Mouse (Mus musculus) regulatory T cell (primary cell): ENCODE data around the gene Rgs7.

ENCODE experiments used
- in situ Hi-C: fragments of 300-600 bp; cut with MboI, MseI; formaldehyde crosslinking; loops from one replicate; pipeline ENCODE4 v1.15.1; 2025; ENCODE audit warnings: high pct_unique_total_duplicates

Gene Rgs7

GRCm38 (mm10) chr1:175491861-175492682 is at the start of gene Rgs7:
Gene Rgs7, minus strand, starts transcription at chr1:175492500.
- in situ Hi-C loops, result no loop called here

GRCm38 (mm10) chr1:175540700-175541099 is 48.4 kb upstream of the Rgs7 start:
- in situ Hi-C loops, result no loop called here

DNA sequence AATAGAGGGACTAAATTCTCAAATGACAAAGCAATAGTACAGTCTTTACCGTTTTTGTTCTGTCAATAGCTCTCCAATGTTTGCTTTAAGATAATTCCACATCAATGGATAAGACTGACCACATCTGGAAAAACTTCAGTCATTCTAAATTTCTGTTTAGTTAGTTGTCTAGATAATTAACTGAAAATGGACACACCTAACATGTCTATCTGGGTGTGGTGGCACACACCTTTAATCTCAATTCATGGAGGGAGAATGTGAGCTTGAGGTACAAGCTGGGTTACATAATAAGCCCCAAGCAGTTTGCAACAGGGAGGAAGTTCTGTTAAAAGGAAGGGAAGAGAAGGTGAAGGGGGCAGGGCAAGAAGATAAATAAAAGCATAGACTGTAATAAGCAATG is 45.0 kb upstream of the Rgs7 start:
- in situ Hi-C loops, result no loop called here

DNA sequence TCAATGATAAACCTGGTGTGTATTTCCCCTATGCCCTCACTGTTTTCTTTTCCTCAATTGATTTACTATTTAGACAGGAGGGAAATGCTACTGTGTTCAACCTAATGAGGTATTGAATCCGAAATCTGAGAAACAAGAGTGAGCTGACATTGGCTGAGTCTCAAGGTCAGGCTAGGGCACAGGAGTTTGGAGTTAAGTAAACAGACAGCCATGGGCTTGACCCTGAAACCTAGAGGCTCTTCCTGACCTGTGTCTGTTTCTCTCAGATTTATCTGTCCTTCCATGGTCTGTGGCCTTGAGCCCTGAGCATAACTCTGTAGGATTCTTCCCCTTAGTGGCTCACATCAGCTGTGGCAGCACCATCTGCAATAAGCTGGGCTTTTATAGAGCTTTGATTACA is 37.6 kb upstream of the Rgs7 start:
- in situ Hi-C loops, result no loop called here

DNA sequence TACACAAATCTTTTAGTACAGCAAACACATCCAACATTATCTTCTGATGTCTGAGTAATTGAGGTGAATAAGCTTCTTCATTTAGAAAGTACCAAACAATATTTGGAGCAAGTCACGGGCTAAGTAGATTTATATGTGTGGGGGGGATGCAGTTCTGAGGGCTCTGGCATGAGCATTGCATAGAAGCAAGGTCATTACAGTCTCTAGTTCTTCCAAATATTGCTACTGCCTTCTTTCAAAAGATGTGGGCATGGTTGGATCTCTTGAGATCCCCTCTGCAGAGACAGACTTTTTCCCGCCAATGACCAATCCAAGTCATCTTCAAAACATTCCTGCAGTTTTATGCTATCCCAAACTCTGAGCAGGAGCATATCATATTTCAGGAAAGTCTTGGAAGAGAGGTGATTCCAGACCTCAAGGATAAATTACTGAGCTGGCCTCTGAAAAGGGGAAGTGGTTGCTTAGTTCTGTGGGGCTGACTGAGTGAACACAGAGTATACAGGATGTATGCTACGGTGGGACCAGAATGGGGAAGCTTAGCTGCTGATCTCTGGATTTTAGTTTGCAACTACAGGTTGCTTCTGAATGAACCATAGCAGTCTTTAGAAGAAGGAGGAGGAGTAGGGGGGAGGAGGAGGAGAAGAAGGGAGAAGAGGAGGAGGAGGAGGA is 32.5 kb upstream of the Rgs7 start:
- in situ Hi-C loops, result no loop called here

GRCm38 (mm10) chr1:175523572-175523971 is 31.3 kb upstream of the Rgs7 start:
- in situ Hi-C loops, result no loop called here

DNA sequence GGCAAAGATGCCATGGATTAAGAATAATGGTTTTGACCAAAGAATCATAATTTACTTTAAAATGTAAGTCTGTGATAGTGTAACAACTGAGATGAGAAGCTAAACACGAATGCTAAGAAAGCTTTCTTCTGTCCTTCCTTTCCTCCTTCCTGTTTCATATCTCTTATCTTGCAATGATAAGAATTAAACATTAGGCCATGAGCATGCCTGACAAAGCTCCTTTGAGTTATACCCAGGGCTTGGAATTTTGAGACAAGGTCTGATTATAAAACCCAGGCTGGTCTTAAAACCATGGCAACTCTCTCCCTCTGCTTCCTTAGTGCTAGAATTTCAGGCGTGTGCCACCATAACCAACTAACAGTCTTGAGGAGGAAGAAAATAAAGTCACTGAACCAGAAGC is 22.2 kb upstream of the Rgs7 start:
- in situ Hi-C loops, result no loop called here

- in situ Hi-C loops, result no loop called here
Measured at GRCm38 (mm10) chr1:175512173-175512572, 19.9 kb upstream of the Rgs7 start.

DNA sequence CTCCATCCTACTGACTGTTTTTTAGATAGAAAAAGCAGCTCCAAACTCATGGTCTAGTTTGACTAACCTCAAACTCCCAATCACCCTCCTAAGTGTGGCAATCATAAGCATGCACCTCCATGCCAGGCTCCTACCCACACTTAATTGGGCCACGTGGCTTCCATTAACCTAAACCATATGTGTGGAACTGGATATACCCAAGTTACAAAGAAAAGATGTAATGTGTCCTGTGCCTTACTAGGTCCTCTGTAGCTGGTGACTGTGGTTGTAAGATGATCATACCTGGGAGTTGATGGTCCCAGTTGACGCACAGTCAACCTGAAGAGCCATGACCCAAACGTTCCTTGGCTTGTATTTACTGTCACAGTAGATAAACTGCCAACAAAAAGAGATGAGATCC is 17.7 kb upstream of the Rgs7 start:
- in situ Hi-C loops, result no loop called here

DNA sequence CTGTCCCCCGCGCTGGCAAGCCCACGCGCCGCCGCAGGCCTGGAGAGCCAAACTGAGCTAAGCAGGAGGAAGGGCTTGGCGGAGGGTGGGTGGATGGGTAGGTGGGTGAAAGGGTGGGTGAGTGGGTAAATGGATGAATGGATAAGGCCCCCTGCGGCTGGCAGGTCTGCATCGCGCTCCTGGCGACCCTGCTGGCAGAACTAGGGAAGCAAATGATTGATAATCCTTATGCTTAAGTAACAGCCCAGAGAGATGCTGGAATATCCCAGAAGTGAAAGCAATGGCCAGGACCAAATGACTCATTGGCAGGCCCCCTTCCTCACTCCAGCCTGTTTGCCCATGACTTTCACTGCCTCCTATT is 363 bp upstream of the Rgs7 start:
- in situ Hi-C loops, result no loop called here

DNA sequence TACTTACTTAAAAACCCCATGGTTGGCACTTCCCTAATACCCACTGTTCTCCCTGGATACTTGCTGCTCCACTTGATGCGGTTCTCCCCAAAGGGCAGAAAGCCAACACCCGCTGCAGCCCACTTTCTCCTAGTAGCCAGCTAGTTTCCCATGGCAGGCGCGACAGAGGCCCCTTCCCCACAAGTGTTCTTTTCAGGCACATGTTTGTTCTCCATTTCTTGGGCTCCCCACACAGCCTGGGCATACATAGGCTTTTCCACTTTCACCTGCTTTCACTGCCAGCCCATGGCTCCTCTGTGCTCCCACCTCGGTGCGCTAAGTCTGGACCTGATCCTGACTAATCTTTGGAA is 814 bp downstream of the Rgs7 start:
- in situ Hi-C loops, result no loop called here

GRCm38 (mm10) chr1:175485109-175485508 is 7.2 kb downstream of the Rgs7 start:
- in situ Hi-C loops, result no loop called here

- in situ Hi-C loops, result no loop called here
Measured at GRCm38 (mm10) chr1:175473060-175473459, 19.2 kb downstream of the Rgs7 start.

GRCm38 (mm10) chr1:175469087-175469788 is 23.1 kb downstream of the Rgs7 start:
- in situ Hi-C loops, result no loop called here

DNA sequence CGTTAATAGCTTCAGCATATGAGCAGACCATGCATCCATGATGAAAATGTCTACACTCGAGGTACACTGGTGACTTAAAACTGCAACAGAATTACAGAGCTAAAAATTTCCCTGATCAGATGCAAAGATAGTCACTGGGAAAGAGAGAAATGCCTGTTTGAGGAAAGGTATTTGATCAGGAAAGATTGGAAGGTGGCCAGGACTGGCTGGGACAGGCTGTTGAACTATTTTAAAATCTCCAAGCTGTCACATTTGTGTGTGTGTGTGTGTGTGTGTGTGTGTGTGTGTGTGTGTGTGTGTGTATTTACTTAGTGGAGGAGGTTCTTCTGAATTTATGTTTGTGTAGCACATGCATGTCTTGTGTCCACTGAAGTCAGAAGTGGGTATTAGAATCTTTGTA is 27.7 kb downstream of the Rgs7 start:
- in situ Hi-C loops, result no loop called here

GRCm38 (mm10) chr1:175462351-175462750 is 29.9 kb downstream of the Rgs7 start:
- in situ Hi-C loops, result no loop called here

DNA sequence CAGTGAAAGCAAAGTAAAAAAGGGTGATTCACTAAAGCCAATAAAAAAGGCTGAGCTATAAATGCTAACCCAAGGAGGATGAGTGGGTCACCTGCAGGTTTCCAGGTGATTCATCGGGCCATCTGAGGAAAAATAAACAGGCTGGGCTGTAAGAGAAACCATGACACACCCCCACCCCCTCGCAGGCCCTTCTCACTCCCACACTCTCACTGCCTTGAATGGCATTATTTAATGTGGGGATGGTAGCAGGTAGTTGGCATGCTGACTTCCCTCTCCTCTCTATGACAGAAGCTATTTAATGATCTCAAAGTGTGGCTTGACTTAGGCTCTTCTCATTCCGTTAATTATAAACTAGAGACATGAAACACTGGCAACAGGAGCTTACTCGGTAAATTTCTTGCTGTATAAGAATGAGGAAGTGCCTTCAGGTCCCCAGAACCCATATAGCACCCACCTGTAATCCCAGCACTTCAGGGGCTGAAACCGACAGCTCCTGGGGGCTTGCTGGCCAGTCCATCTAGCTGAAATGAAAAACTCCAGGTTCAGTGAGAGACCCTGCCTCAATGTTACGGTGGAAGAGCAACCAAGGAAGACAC is 38.2 kb downstream of the Rgs7 start:
- in situ Hi-C loops, result no loop called here

GRCm38 (mm10) chr1:175448017-175448416 is 44.3 kb downstream of the Rgs7 start:
- in situ Hi-C loops, result no loop called here

DNA sequence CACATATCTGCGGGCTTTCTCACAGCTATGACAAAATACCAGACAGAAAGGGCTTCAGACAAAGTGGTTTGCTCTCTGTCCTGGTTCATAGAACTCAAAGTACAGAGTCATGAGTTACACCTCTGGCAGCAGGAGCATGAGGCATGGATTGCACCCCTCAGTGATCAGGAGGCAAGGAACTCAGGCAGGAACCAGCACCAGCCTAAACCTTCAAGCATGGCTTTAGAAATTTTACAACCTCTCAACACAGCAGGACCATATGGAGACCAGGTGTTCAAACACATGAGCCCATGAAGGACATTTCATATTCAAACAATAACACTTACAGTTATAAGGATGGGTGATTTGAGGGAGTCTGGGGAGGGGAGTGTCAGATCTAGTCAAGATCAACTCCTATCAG is 49.4 kb downstream of the Rgs7 start:
- in situ Hi-C loops, result no loop called here

GRCm38 (mm10) chr1:175442025-175442424 is 50.3 kb downstream of the Rgs7 start:
- in situ Hi-C loops, result no loop called here

GRCm38 (mm10) chr1:175433622-175434204 is 58.6 kb downstream of the Rgs7 start:
- in situ Hi-C loops, result no loop called here

DNA sequence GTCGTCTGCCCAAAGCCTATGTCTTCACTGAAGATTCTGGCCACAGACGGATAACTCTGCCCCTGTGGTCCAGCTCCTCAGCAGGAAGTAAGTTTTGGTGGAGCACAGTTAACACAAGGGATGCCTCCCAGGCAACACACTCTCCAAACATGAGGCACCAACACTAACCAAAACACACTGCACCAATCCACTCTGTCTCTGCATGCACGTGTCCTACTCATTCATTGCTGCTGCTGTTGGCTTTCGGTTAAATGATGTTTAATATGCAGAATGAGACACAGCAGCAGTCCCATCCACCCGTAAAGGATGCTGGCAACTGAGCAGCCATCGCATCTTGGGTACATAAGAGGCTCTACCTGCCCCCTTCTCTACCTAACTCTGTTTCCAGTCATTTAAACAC is 59.2 kb downstream of the Rgs7 start:
- in situ Hi-C loops, result no loop called here
